Comparison of ENCODE assay signal across 20 mouse cellular contexts in genomic region chr5:110479228-110479627, GRCm38 (mm10). TPM values are rescaled to one million over a fixed set of nuclear protein-coding genes. Genes with fewer than 3 reads are reported as not detected.
DNase-seq lines count a peak whose midpoint lies in the region; ATAC-seq and TF ChIP-seq lines count a peak whose summit lies in the region.
"Had no signal": no experiment of that assay in that cellular context is flagged by ENCODE, and none has a peak within 500 bp of the region (broad histone marks: within the 10 kb centered on the region; RNA-seq: fewer than 3 reads in every experiment).

No protein-coding gene starts in this region.

- DNase-seq in heart, adult 2 months, result no peak
- DNase-seq in MEL (ENCODE audit: low read depth, low spot score), result peak; percentile 66
- peak; percentile 18 for DNase-seq in liver, postnatal 0 days
- DNase-seq in lung, postnatal 36 days, result peak; percentile 78
- DNase-seq in urinary bladder, postnatal 4 days (ENCODE audit: low spot score in 2 of 2), result no peak
- DNase-seq in adrenal gland, adult (ENCODE audit: inconsistent age in 2 of 2, low spot score in 1 of 2), result no peak
- DNase-seq in kidney, adult 18-20 months, result no peak
- DNase-seq: adrenal gland, postnatal 10 days; cerebellum, adult 2 months; gastrocnemius, adult 2 months; heart, postnatal 14 days; kidney, adult 9 months; midbrain, embryonic 14.5 days; thymus, postnatal 4 days had no signal

- no peaks in the 10 kb centered on the region for H3K4me1 ChIP-seq in heart, embryonic 15.5 days (replicated peaks)
- H3K4me1 ChIP-seq in heart, adult 2 months (ENCODE audit: control insufficient read depth, insufficient read depth, low read length), result no peaks in the 10 kb centered on the region; the same call in 1 of the 2 replicates
- H3K4me1 ChIP-seq in MEL (ENCODE audit: control insufficient read depth in 1 of 2, insufficient read depth in 2 of 2, low read length in 2 of 2), result peaks cover 0 to 10% of the 10 kb centered on the region in 2 experiments; a peak in 2 of 4 replicates
- no peaks in the 10 kb centered on the region; the same call in 1 of the 2 replicates for H3K4me1 ChIP-seq in liver, postnatal 0 days (ENCODE audit: insufficient read depth)
- H3K4me1 ChIP-seq: embryonic facial prominence, embryonic 13.5 days had no signal

- no peak overlapping the region for H3K27ac ChIP-seq in heart, embryonic 15.5 days
- no peak overlapping the region for H3K27ac ChIP-seq in heart, adult 2 months
- H3K27ac ChIP-seq in MEL (ENCODE audit: control insufficient read depth, low read depth, low read length), result no peak overlapping the region
- no peak overlapping the region for H3K27ac ChIP-seq in liver, postnatal 0 days (ENCODE audit: low read depth)
- H3K27ac ChIP-seq: embryonic facial prominence, embryonic 13.5 days; gastrocnemius, adult 2 months; hindbrain, postnatal 0 days; limb, embryonic 10.5 days; liver, embryonic 15.5 days had no signal

- TF ChIP-seq RAD21 in MEL (IDR thresholded peaks at IDR 0.05; ENCODE audit: low read depth, low read length), result no peak

- H3K4me2 ChIP-seq in heart, embryonic 15.5 days, result no peak overlapping the region
- no peak overlapping the region for H3K4me2 ChIP-seq in liver, postnatal 0 days (ENCODE audit: low read depth, low read length)
- H3K4me2 ChIP-seq: embryonic facial prominence, embryonic 13.5 days; liver, embryonic 15.5 days had no signal

- TF ChIP-seq POLR2A in heart, adult 2 months (IDR thresholded peaks at IDR 0.05; ENCODE audit: insufficient read depth, low read depth, low read length), result no peak
- 0 out of 4 replicates have a peak, but pooled peaks of 1 of the 2 experiments have one; percentile 33 for TF ChIP-seq POLR2A in MEL (IDR thresholded peaks at IDR 0.05; ENCODE audit: control insufficient read depth in 1 of 2, insufficient read depth in 1 of 2, low read depth in 1 of 2, low read length in 2 of 2, poor library complexity in 1 of 2)

- 0 out of 2 replicates have a peak, but pooled peaks have one; percentile 31 for ATAC-seq in heart, embryonic 15.5 days (replicated peaks; ENCODE audit: insufficient number of reproducible peaks, insufficient read depth, low FRiP score, low read depth)
- ATAC-seq in liver, postnatal 0 days, result peak; percentile 45; the same call in 1 of the 2 replicates
- ATAC-seq: hindbrain, postnatal 0 days had no signal

- no peak for TF ChIP-seq EP300 in heart, adult 2 months (IDR thresholded peaks at IDR 0.05; ENCODE audit: insufficient read depth, low read depth, low read length)
- peak; percentile 44 to 64; a peak in 3 of 4 replicates for TF ChIP-seq EP300 in MEL (IDR thresholded peaks at IDR 0.05; ENCODE audit: low read depth in 1 of 2, low read length in 2 of 2)
- TF ChIP-seq EP300 in liver, postnatal 0 days (IDR thresholded peaks at IDR 0.05; ENCODE audit: low read depth), result peak; percentile 52; the same call in 1 of the 2 replicates

- no peaks in the 10 kb centered on the region for H3K79me2 ChIP-seq in heart, adult 2 months (replicated peaks; ENCODE audit: control insufficient read depth, insufficient read depth, low read length)
- H3K79me2 ChIP-seq in MEL (ENCODE audit: control insufficient read depth, insufficient read depth, low read length, poor library complexity), result no peaks in the 10 kb centered on the region

- 57% methylated on average over 8 of the region's 8 CpGs for WGBS in heart, embryonic 15.5 days
- 41% methylated on average over 8 of the region's 8 CpGs for WGBS in heart, adult 2 months
- 8% methylated on average over 8 of the region's 8 CpGs for WGBS in liver, postnatal 0 days (ENCODE audit: insufficient replicate concordance)

- no peak overlapping the region for H3K4me3 ChIP-seq in heart, embryonic 15.5 days
- no peak overlapping the region for H3K4me3 ChIP-seq in heart, adult 2 months
- peak overlapping the region in 1 of 2 experiments; percentile 13; a peak in 1 of 4 replicates for H3K4me3 ChIP-seq in MEL (ENCODE audit: control insufficient read depth in 1 of 2, insufficient read depth in 1 of 2, low read depth in 2 of 2, low read length in 2 of 2)
- no peak overlapping the region for H3K4me3 ChIP-seq in liver, postnatal 0 days (ENCODE audit: low read depth, low read length)
- H3K4me3 ChIP-seq: embryonic facial prominence, embryonic 13.5 days; gastrocnemius, adult 2 months; limb, embryonic 10.5 days; liver, embryonic 15.5 days had no signal

- H3K9me3 ChIP-seq in heart, embryonic 15.5 days (replicated peaks), result no peaks in the 10 kb centered on the region
- no peaks in the 10 kb centered on the region for H3K9me3 ChIP-seq in MEL (replicated peaks; ENCODE audit: insufficient read depth, low read length)
- no peaks in the 10 kb centered on the region for H3K9me3 ChIP-seq in liver, postnatal 0 days (ENCODE audit: low read length)
- H3K9me3 ChIP-seq: embryonic facial prominence, embryonic 13.5 days; limb, embryonic 10.5 days; liver, embryonic 15.5 days had no signal

- no peak for TF ChIP-seq CTCF in heart, adult 2 months (IDR thresholded peaks at IDR 0.05)
- no peak for TF ChIP-seq CTCF in MEL (IDR thresholded peaks at IDR 0.05 in 2 of 3, conservative IDR thresholded peaks at IDR 0.05 in 1 of 3; ENCODE audit: control insufficient read depth in 1 of 3, insufficient read depth in 1 of 3, low read depth in 2 of 3, low read length in 3 of 3, poor library complexity in 1 of 3, severe bottlenecking in 1 of 3)
- TF ChIP-seq CTCF in liver, postnatal 0 days (IDR thresholded peaks at IDR 0.05; ENCODE audit: low read depth), result no peak

- H3K27me3 ChIP-seq in heart, embryonic 15.5 days, result peaks cover 40% of the 10 kb centered on the region
- H3K27me3 ChIP-seq in heart, adult 2 months (ENCODE audit: control insufficient read depth, insufficient read depth, low read length), result peaks cover 2% of the 10 kb centered on the region
- H3K27me3 ChIP-seq in MEL (ENCODE audit: control insufficient read depth in 1 of 2, insufficient read depth in 2 of 2, low read length in 2 of 2), result no peaks in the 10 kb centered on the region
- H3K27me3 ChIP-seq in liver, postnatal 0 days (ENCODE audit: insufficient read depth, low read length), result peaks cover 9% of the 10 kb centered on the region; the same call in 1 of the 2 replicates
- H3K27me3 ChIP-seq: CH12.LX had no signal

- H3K9ac ChIP-seq in heart, embryonic 15.5 days, result no peak overlapping the region
- H3K9ac ChIP-seq in heart, adult 2 months (ENCODE audit: low read depth, low read length), result no peak overlapping the region
- no peak overlapping the region for H3K9ac ChIP-seq in MEL (ENCODE audit: control insufficient read depth, low read depth, low read length, poor library complexity, severe bottlenecking)
- no peak overlapping the region for H3K9ac ChIP-seq in liver, postnatal 0 days (replicated peaks)
- H3K9ac ChIP-seq: embryonic facial prominence, embryonic 13.5 days; liver, embryonic 15.5 days had no signal

- H3K36me3 ChIP-seq in heart, embryonic 15.5 days, result no peaks in the 10 kb centered on the region
- no peaks in the 10 kb centered on the region for H3K36me3 ChIP-seq in heart, adult 2 months (ENCODE audit: control insufficient read depth, insufficient read depth, low read length)
- H3K36me3 ChIP-seq in MEL (ENCODE audit: control insufficient read depth in 1 of 2, insufficient read depth in 2 of 2, low read length in 2 of 2), result peaks cover 0 to 8% of the 10 kb centered on the region in 2 experiments; a peak in 2 of 4 replicates
- H3K36me3 ChIP-seq in liver, postnatal 0 days (replicated peaks; ENCODE audit: insufficient read depth, low read length), result no peaks in the 10 kb centered on the region
- H3K36me3 ChIP-seq: embryonic facial prominence, embryonic 13.5 days; limb, embryonic 10.5 days; liver, embryonic 15.5 days had no signal

- intact Hi-C loops in heart, adult 2 months (cut with DNase I), result no loop called here

TF ChIP-seq in MEL, 35 proteins besides CTCF, POLR2A, EP300 and RAD21 (continues in another document):
- TF ChIP-seq MYC (IDR thresholded peaks at IDR 0.05; ENCODE audit: low read depth, low read length) (peak; percentile 79), HCFC1 (IDR thresholded peaks at IDR 0.05; ENCODE audit: low read depth, low read length) (no peak), MAX (IDR thresholded peaks at IDR 0.05; ENCODE audit: low read length) (peak; percentile 66), E2F4 (IDR thresholded peaks at IDR 0.05; ENCODE audit: borderline replicate concordance, low read depth, low read length) (no peak), MYB (IDR thresholded peaks at IDR 0.05; ENCODE audit: low read depth, low read length) (no peak), NRF1 (IDR thresholded peaks at IDR 0.05; ENCODE audit: insufficient read depth, low read depth, low read length, poor library complexity, severe bottlenecking) (no peak), ZMIZ1 (IDR thresholded peaks at IDR 0.05; ENCODE audit: low read depth, low read length) (no peak), MEF2A (IDR thresholded peaks at IDR 0.05; ENCODE audit: extremely low read depth, insufficient replicate concordance, low read depth, low read length, poor library complexity, severe bottlenecking) (no peak), GABPA (IDR thresholded peaks at IDR 0.05; ENCODE audit: low read depth, low read length) (no peak), UBTF (IDR thresholded peaks at IDR 0.05; ENCODE audit: borderline replicate concordance, insufficient read depth, low read depth, low read length) (no peak), SIN3A (IDR thresholded peaks at IDR 0.05; ENCODE audit: low read length) (peak; percentile 49; the same call in 1 of the 2 replicates), CHD2 (IDR thresholded peaks at IDR 0.05; ENCODE audit: low read length) (no peak), ETS1 (IDR thresholded peaks at IDR 0.05; ENCODE audit: low read depth, low read length) (no peak), KAT2A (conservative IDR thresholded peaks at IDR 0.05; ENCODE audit: low read depth, low read length) (no peak), NELFE (IDR thresholded peaks at IDR 0.05; ENCODE audit: low read depth, low read length) (no peak), USF2 (IDR thresholded peaks at IDR 0.05; ENCODE audit: borderline replicate concordance in 1 of 2, insufficient read depth in 1 of 2, low read depth in 1 of 2, low read length in 2 of 2) (no peak), POLR2AphosphoS5 (IDR thresholded peaks at IDR 0.05; ENCODE audit: borderline replicate concordance, low read depth, low read length) (no peak), MXI1 (IDR thresholded peaks at IDR 0.05; ENCODE audit: low read depth, low read length) (peak; percentile 67), ZNF384 (IDR thresholded peaks at IDR 0.05; ENCODE audit: low read depth, low read length) (no peak), CHD1 (IDR thresholded peaks at IDR 0.05; ENCODE audit: low read depth, low read length) (no peak)

RNA-seq across cellular contexts. Expression of gene Fbrsl1, which starts 30.9 kb away (rescaled TPM):
- 6.6 and 11.6 TPM in 2 replicates for polyA plus RNA-seq in heart, embryonic 15.5 days (2015; fragmentation: Nextera tagmentation; extraction: Ambion mirVana)
- 10 to 100 TPM; 47.0 to 51.8 TPM for total RNA-seq in heart, adult 2 months (2021)
- polyA plus RNA-seq in heart, adult 2 months (2012; rRNA removed), result 28.1 and 39.3 TPM in 2 replicates
- 10.6 and 12.7 TPM in 2 replicates for total RNA-seq in MEL (2012; rRNA removed)
- 10 to 100 TPM in 1 of 2 experiments, not detected in 1; 56.1 TPM for polyA plus RNA-seq in MEL (2012; ENCODE audit: insufficient read depth in 1 of 2, insufficient read length in 2 of 2, low read depth in 1 of 2, low replicate concordance in 2 of 2, missing spikeins in 1 of 2)
- polyA plus RNA-seq in liver, postnatal 0 days (2015; fragmentation: Nextera tagmentation; extraction: Ambion mirVana), result 3.5 and 3.9 TPM in 2 replicates

Comparison
In these comparisons a context has a peak if more than half of its experiments do, and no peak if none do; other contexts are left out.
1. DNase-seq: peak in MEL (single experiment), liver, postnatal 0 days (single experiment) and lung, postnatal 36 days (single experiment); none in heart, adult 2 months (0 of 2), urinary bladder, postnatal 4 days (0 of 2), adrenal gland, adult (0 of 2) and kidney, adult 18-20 months (single experiment).